Mouse (Mus musculus) myocyte (in vitro differentiated cells): ENCODE measurements at regions not wholly inside any gene's neighbourhood (a gene's known extent, or its start where the extent isn't known, plus 50 kb on each side); places are given as distances from the start of the nearest gene placed in this dataset.

Source experiments
- H3K27me3 ChIP-seq: one replicate; pipeline ENCODE4 v1.6.1; 2011; ENCODE audit not compliant: control insufficient read depth, insufficient read depth, insufficient read length
- H3K36me3 ChIP-seq: one replicate; pipeline ENCODE4 v1.6.1; 2011; ENCODE audit not compliant: control insufficient read depth, insufficient read depth
- H3K4me2 ChIP-seq: one replicate; pipeline ENCODE4 v1.6.1; 2011; ENCODE audit warnings: low read depth, control low read depth
- H3K4me3 ChIP-seq: one replicate; pipeline ENCODE4 v1.5.1; 2011; ENCODE audit warnings: mild to moderate bottlenecking, control low read depth, moderate library complexity
- H3K79me2 ChIP-seq: one replicate; pipeline ENCODE4 v1.6.1; 2011; ENCODE audit not compliant: control insufficient read depth, insufficient read depth
- H3ac ChIP-seq: one replicate; pipeline ENCODE4 v1.6.1; 2011; ENCODE audit not compliant: control insufficient read depth, insufficient read length
- CEBPB ChIP-seq: IDR thresholded peaks from 2 replicates; pipeline ENCODE4 v1.6.1; 2011; ENCODE audit warnings: mild to moderate bottlenecking, moderate library complexity; ENCODE audit not compliant: poor library complexity, insufficient read depth, severe bottlenecking
- E2F4 ChIP-seq: IDR thresholded peaks from one replicate; pipeline ENCODE4 v1.6.1; 2011; ENCODE audit warnings: mild to moderate bottlenecking, control low read depth, moderate library complexity; ENCODE audit not compliant: insufficient read depth
- MAX ChIP-seq: IDR thresholded peaks from one replicate; pipeline ENCODE4 v1.6.1; 2011; ENCODE audit warnings: low read depth, mild to moderate bottlenecking, control low read depth
- MYOD1 ChIP-seq, 3 experiments: IDR thresholded peaks; one replicate each; pipeline ENCODE4 v1.6.1; 2011; ENCODE audit warnings: control low read depth in 2 of 3, low read depth in 2 of 3, mild to moderate bottlenecking in 2 of 3, moderate library complexity in 1 of 3; ENCODE audit not compliant: insufficient read length in 2 of 3, control insufficient read depth in 1 of 3
- MYOG ChIP-seq, 3 experiments: IDR thresholded peaks; one replicate each; pipeline ENCODE4 v1.6.1; 2011; ENCODE audit warnings: control low read depth in 2 of 3, low read depth in 2 of 3, mild to moderate bottlenecking in 2 of 3; ENCODE audit not compliant: insufficient read length in 2 of 3, control insufficient read depth in 1 of 3, insufficient read depth in 1 of 3
- POLR2A ChIP-seq: IDR thresholded peaks from one replicate; pipeline ENCODE4 v1.6.1; 2011; ENCODE audit warnings: low read depth, mild to moderate bottlenecking, control low read depth, moderate library complexity; ENCODE audit not compliant: insufficient read length
- POLR2AphosphoS2 ChIP-seq: IDR thresholded peaks from one replicate; pipeline ENCODE4 v1.6.1; 2011; ENCODE audit warnings: low read depth, control low read depth; ENCODE audit not compliant: insufficient read length
- REST ChIP-seq: IDR thresholded peaks from one replicate; pipeline ENCODE4 v1.6.1; 2011; ENCODE audit warnings: mild to moderate bottlenecking, control low read depth, moderate library complexity; ENCODE audit not compliant: insufficient read depth, insufficient read length
- SRF ChIP-seq: IDR thresholded peaks from one replicate; pipeline ENCODE4 v1.6.1; 2011; ENCODE audit warnings: low read depth; ENCODE audit not compliant: control insufficient read depth, insufficient read length
- TCF12 ChIP-seq: IDR thresholded peaks from one replicate; pipeline ENCODE4 v1.6.1; 2011; ENCODE audit warnings: mild to moderate bottlenecking, control low read depth; ENCODE audit not compliant: poor library complexity, insufficient read depth, severe bottlenecking
- TCF3 ChIP-seq: IDR thresholded peaks from one replicate; pipeline ENCODE4 v1.6.1; 2011; ENCODE audit warnings: low read depth, control low read depth; ENCODE audit not compliant: insufficient read length
- USF1 ChIP-seq: IDR thresholded peaks from one replicate; pipeline ENCODE4 v1.6.1; 2011; ENCODE audit warnings: low read depth, mild to moderate bottlenecking, control low read depth, moderate library complexity

DNA sequence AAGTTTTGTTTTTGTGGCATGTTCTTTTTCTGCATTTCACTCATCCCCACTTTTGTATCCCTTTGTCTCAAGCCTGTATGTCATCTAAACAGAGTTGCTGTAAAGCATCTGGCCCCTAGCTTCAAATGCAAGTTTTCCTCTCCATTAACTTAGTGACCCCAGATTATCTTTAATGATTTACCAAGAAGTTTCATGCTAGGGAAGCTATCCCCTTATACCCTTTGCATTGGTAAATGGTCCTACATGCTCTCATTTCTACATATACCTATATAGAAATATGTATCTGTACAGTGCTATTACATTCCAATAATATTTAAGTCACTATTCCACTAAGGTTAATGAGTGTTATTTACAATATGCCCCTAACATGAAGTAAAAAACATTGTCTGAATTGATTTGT is 723.3 kb upstream of the Atxn7l3b start:
- no peak overlapping the region for H3K4me2 ChIP-seq
- H3ac ChIP-seq = no peak overlapping the region
- H3K79me2 ChIP-seq = no peaks in the 10 kb centered on the region
- no peaks in the 10 kb centered on the region for H3K36me3 ChIP-seq
- TF ChIP-seq TCF3 = no peak
- TF ChIP-seq MYOD1 (IDR thresholded peaks at IDR 0.05; ENCODE audit: control insufficient read depth in 1 of 3, insufficient read length in 2 of 3, low read depth in 2 of 3) = no peak
- TF ChIP-seq POLR2AphosphoS2 = no peak
- TF ChIP-seq CEBPB = no peak
- no peak for TF ChIP-seq SRF
- TF ChIP-seq TCF12 = no peak
- no peak for TF ChIP-seq REST
- TF ChIP-seq E2F4 = no peak
- TF ChIP-seq MAX = no peak
- TF ChIP-seq MYOG (IDR thresholded peaks at IDR 0.05; ENCODE audit: control insufficient read depth in 1 of 3, insufficient read depth in 1 of 3, insufficient read length in 2 of 3, low read depth in 2 of 3) = no peak
- TF ChIP-seq POLR2A = no peak
- TF ChIP-seq USF1 = no peak
- H3K4me3 ChIP-seq = no peak overlapping the region
- no peaks in the 10 kb centered on the region for H3K27me3 ChIP-seq

GRCm38 (mm10) chr10:113620420-113620819 is 691.6 kb upstream of the Atxn7l3b start:
- Histone ChIP-seq H3K4me3 (no peak overlapping the region), H3K36me3 (no peaks in the 10 kb centered on the region), H3K4me2 (no peak overlapping the region), H3ac (no peak overlapping the region), H3K79me2 (no peaks in the 10 kb centered on the region), H3K27me3 (no peaks in the 10 kb centered on the region)
- no peak for TF ChIP-seq POLR2AphosphoS2
- no peak for TF ChIP-seq TCF3
- no peak for TF ChIP-seq E2F4
- TF ChIP-seq USF1 = no peak
- TF ChIP-seq CEBPB = no peak
- TF ChIP-seq TCF12 = no peak

DNA sequence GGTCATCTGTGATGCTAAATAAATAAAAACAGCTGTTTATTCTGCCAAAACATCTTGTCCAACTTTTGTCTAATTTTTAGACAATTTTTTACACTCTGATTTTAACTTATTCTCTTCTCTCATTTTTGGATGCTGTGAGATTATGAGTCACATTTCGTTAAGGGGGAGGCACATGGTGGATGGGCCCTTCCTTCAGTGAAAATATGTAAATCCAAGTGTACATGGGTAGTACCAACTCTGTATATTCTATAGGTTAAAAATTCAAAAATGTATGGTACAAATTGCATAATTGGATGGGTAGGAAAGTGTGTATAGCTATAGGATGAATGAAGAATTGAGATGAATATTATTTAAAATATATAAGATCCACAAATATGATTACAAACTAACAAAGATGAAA is 687.1 kb upstream of the Atxn7l3b start:
- Histone ChIP-seq H3ac (no peak overlapping the region), H3K4me3 (no peak overlapping the region), H3K4me2 (no peak overlapping the region), H3K27me3 (no peaks in the 10 kb centered on the region), H3K36me3 (no peaks in the 10 kb centered on the region), H3K79me2 (no peaks in the 10 kb centered on the region)
- TF ChIP-seq MYOD1 (IDR thresholded peaks at IDR 0.05; ENCODE audit: control insufficient read depth in 1 of 3, insufficient read length in 2 of 3, low read depth in 2 of 3) (no peak), POLR2A (no peak), MAX (no peak), REST (no peak), MYOG (IDR thresholded peaks at IDR 0.05; ENCODE audit: control insufficient read depth in 1 of 3, insufficient read depth in 1 of 3, insufficient read length in 2 of 3, low read depth in 2 of 3) (no peak), TCF12 (no peak), TCF3 (no peak), SRF (no peak), E2F4 (no peak), CEBPB (no peak), POLR2AphosphoS2 (no peak), USF1 (no peak)

- Histone ChIP-seq H3K79me2 (no peaks in the 10 kb centered on the region), H3K4me3 (no peak overlapping the region), H3K27me3 (no peaks in the 10 kb centered on the region), H3ac (no peak overlapping the region), H3K36me3 (no peaks in the 10 kb centered on the region), H3K4me2 (no peak overlapping the region)
- TF ChIP-seq MYOG (IDR thresholded peaks at IDR 0.05; ENCODE audit: control insufficient read depth in 1 of 3, insufficient read depth in 1 of 3, insufficient read length in 2 of 3, low read depth in 2 of 3) = no peak
- TF ChIP-seq TCF12 = no peak
- TF ChIP-seq CEBPB = no peak
- no peak for TF ChIP-seq MAX
- no peak for TF ChIP-seq SRF
- no peak for TF ChIP-seq TCF3
Observed at GRCm38 (mm10) chr10:113593436-113593835, 664.6 kb upstream of the Atxn7l3b start.

DNA sequence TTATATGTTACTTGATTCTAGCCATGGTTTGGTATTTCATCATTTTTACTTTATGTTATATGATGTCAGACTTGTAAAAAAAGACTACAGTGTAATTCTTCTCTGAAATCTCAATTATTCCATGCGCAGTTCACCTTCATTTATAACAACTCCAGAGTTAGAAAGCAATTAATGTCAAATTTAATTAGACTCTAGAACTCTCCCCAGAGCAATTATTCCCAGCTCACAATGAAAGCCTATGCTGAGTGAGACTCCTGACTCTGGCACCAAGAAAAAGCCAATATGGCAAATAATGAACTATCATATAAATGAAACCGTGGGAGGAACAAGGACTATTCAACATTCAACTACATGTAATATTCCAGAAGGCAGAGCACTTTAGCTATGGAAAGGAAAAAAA is 663.3 kb upstream of the Atxn7l3b start:
- H3K36me3 ChIP-seq = no peaks in the 10 kb centered on the region
- TF ChIP-seq TCF3 (no peak), E2F4 (no peak), USF1 (no peak), SRF (no peak), MYOG (IDR thresholded peaks at IDR 0.05; ENCODE audit: control insufficient read depth in 1 of 3, insufficient read depth in 1 of 3, insufficient read length in 2 of 3, low read depth in 2 of 3) (no peak), POLR2AphosphoS2 (no peak)
- H3K4me3 ChIP-seq = no peak overlapping the region
- H3K27me3 ChIP-seq = no peaks in the 10 kb centered on the region
- no peaks in the 10 kb centered on the region for H3K79me2 ChIP-seq
- no peak overlapping the region for H3K4me2 ChIP-seq
- H3ac ChIP-seq = no peak overlapping the region
